15 mouse cellular contexts compared by ENCODE assay signal in the genomic region with DNA sequence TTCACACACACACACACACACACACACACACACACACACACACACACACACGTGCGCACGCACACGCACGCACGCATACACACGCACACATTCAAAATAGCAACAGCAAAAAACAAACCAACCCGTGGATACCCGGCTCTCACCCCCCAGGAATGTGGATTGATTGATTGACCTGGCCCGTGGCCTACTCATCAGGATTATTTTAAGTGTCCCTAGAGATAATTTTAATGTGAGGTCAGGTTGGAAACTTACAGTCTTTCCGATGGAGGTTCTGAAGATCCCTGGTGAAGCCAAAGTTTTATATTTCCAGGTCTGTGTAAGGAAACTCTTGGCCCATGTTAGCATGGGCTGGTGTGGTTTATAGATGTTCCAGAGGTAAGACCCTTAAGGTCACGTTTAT.
"Had no signal": no experiment of that assay in that cellular context is flagged by ENCODE, and none has a peak within 500 bp of the region (broad histone marks: within the 10 kb centered on the region; RNA-seq: fewer than 3 reads in every experiment).

No protein-coding gene starts in this region.

- H3K9ac ChIP-seq: neural tube, embryonic 15.5 days; stomach, embryonic 15.5 days had no signal

- H3K27ac ChIP-seq: neural tube, embryonic 15.5 days; stomach, embryonic 15.5 days; stomach, postnatal 0 days had no signal

- DNase-seq: retina, postnatal 1 day; right cerebral cortex, adult 18-20 months; right cerebral cortex, postnatal 14 days; right cerebral cortex, postnatal 25 days; right cerebral cortex, postnatal 4 days; spleen, adult 18-20 months; thymus, adult 18-20 months; thymus, adult 2 months; thymus, postnatal 14 days; thymus, postnatal 25 days; thymus, postnatal 36 days; thymus, postnatal 4 days had no signal

- H3K27me3 ChIP-seq: neural tube, embryonic 15.5 days; stomach, embryonic 15.5 days had no signal

- H3K4me2 ChIP-seq: neural tube, embryonic 15.5 days; stomach, embryonic 15.5 days had no signal

- H3K4me3 ChIP-seq: neural tube, embryonic 15.5 days; stomach, embryonic 15.5 days had no signal

- H3K9me3 ChIP-seq: neural tube, embryonic 15.5 days; stomach, embryonic 15.5 days had no signal

- H3K36me3 ChIP-seq: stomach, embryonic 15.5 days had no signal

- H3K4me1 ChIP-seq: neural tube, embryonic 15.5 days; stomach, embryonic 15.5 days had no signal
